Mouse (Mus musculus) brain, embryonic 14.5 days (tissue): ENCODE measurements around the gene Lefty2.

Source experiments
- CTCF ChIP-seq: fragments of 200-500 bp; IDR thresholded peaks from 2 replicates; pipeline ENCODE4 v1.5.1; 2012; ENCODE audit warnings: inconsistent platforms, mild to moderate bottlenecking, moderate library complexity, borderline replicate concordance; ENCODE audit not compliant: insufficient read depth, insufficient read length; ENCODE audit errors: extremely low read depth
- POLR2A ChIP-seq: fragments of 200-500 bp; IDR thresholded peaks from 2 replicates; pipeline ENCODE4 v1.6.1; 2012; ENCODE audit warnings: mild to moderate bottlenecking, inconsistent platforms, borderline replicate concordance; ENCODE audit not compliant: poor library complexity, insufficient read depth, insufficient read length, severe bottlenecking; ENCODE audit errors: extremely low read depth

- TF ChIP-seq POLR2A = no peak
- no peak for TF ChIP-seq CTCF
Measured at GRCm38 (mm10) chr1:180911653-180912287, 18.9 kb downstream of the Lefty2 start.
